Mouse (Mus musculus): ENCODE data around the gene Cnn3. TPM values are rescaled to one million over a fixed set of nuclear protein-coding genes. Genes with fewer than 3 reads are reported as not detected.
A peak's percentile ranks its signal among the peaks of the same experiment; 100 is the strongest.

The Cnn3 gene
- polyA plus RNA-seq, 1 experiment from 2014 or later: 381 TPM

GRCm38 (mm10) chr3:121460473-121461193 lies 34.3 kb downstream of the Cnn3 start:
- Histone ChIP-seq H3K4me1 (peaks cover 9% of the 10 kb centered on the region; the same call in 1 of the 2 replicates), H3K27me3 (replicated peaks) (no peaks in the 10 kb centered on the region), H3K4me2 (no peak overlapping the region), H3K27ac (replicated peaks) (no peak overlapping the region), H3K4me3 (replicated peaks) (no peak overlapping the region), H3K36me3 (peaks cover 40% of the 10 kb centered on the region), H3K9me3 (replicated peaks) (no peaks in the 10 kb centered on the region), H3K9ac (replicated peaks) (no peak overlapping the region)
- WGBS: 86% methylated on average over 16 of the region's 16 CpGs
- no peak for ATAC-seq (ENCODE audit: low FRiP score)

- no peak overlapping the region for H3K9ac ChIP-seq (replicated peaks)
- peaks cover 14% of the 10 kb centered on the region; the same call in 1 of the 2 replicates for H3K4me1 ChIP-seq
- H3K4me2 ChIP-seq: no peak overlapping the region
- H3K27me3 ChIP-seq (replicated peaks): no peaks in the 10 kb centered on the region
- no peak for ATAC-seq (ENCODE audit: low FRiP score)
- WGBS: 92% methylated on average over 13 of the region's 13 CpGs
- no peak overlapping the region for H3K4me3 ChIP-seq (replicated peaks)
- no peak overlapping the region for H3K27ac ChIP-seq (replicated peaks)
- peaks cover 31% of the 10 kb centered on the region for H3K36me3 ChIP-seq
- H3K9me3 ChIP-seq (replicated peaks): no peaks in the 10 kb centered on the region
Measured at GRCm38 (mm10) chr3:121461477-121461876, 35.2 kb downstream of the Cnn3 start.

GRCm38 (mm10) chr3:121462782-121463181 lies 36.5 kb downstream of the Cnn3 start:
- H3K4me1 ChIP-seq: peaks cover 14% of the 10 kb centered on the region; the same call in 1 of the 2 replicates
- H3K9me3 ChIP-seq (replicated peaks): no peaks in the 10 kb centered on the region
- H3K27me3 ChIP-seq (replicated peaks): no peaks in the 10 kb centered on the region
- no peak overlapping the region for H3K27ac ChIP-seq (replicated peaks)
- no peak overlapping the region for H3K4me3 ChIP-seq (replicated peaks)
- H3K4me2 ChIP-seq: no peak overlapping the region
- 88% methylated on average over 3 of the region's 3 CpGs for WGBS
- no peak overlapping the region for H3K9ac ChIP-seq (replicated peaks)
- no peak for ATAC-seq (ENCODE audit: low FRiP score)
- peaks cover 19% of the 10 kb centered on the region for H3K36me3 ChIP-seq

- no peak overlapping the region for H3K4me2 ChIP-seq
- no peak overlapping the region for H3K9ac ChIP-seq (replicated peaks)
- H3K4me1 ChIP-seq: peaks cover 23% of the 10 kb centered on the region
- H3K9me3 ChIP-seq (replicated peaks): no peaks in the 10 kb centered on the region
- no peaks in the 10 kb centered on the region for H3K27me3 ChIP-seq (replicated peaks)
- peak overlapping the region; percentile 68 for H3K27ac ChIP-seq (replicated peaks)
- WGBS: 43% methylated on average over 7 of the region's 7 CpGs
- H3K4me3 ChIP-seq (replicated peaks): no peak overlapping the region
- ATAC-seq (ENCODE audit: low FRiP score): no peak
- H3K36me3 ChIP-seq: peaks cover 8% of the 10 kb centered on the region; the same call in 1 of the 2 replicates
Measured at GRCm38 (mm10) chr3:121464733-121465305, 38.5 kb downstream of the Cnn3 start.

GRCm38 (mm10) chr3:121465795-121466194 lies 39.5 kb downstream of the Cnn3 start:
- Histone ChIP-seq H3K4me2 (no peak overlapping the region), H3K27me3 (replicated peaks) (no peaks in the 10 kb centered on the region), H3K9me3 (replicated peaks) (no peaks in the 10 kb centered on the region), H3K4me3 (replicated peaks) (no peak overlapping the region), H3K36me3 (0 out of 2 replicates have a peak, but pooled peaks cover 2% of the 10 kb centered on the region), H3K4me1 (peaks cover 23% of the 10 kb centered on the region), H3K27ac (replicated peaks) (no peak overlapping the region), H3K9ac (replicated peaks) (no peak overlapping the region)
- ATAC-seq (ENCODE audit: low FRiP score): no peak; the same call in 1 of the 2 replicates
- 49% methylated on average over 10 of the region's 10 CpGs for WGBS

- ATAC-seq (ENCODE audit: low FRiP score): no peak
- no peaks in the 10 kb centered on the region for H3K9me3 ChIP-seq (replicated peaks)
- WGBS: 83% methylated on average over 10 of the region's 10 CpGs
- no peak overlapping the region for H3K4me2 ChIP-seq
- H3K4me3 ChIP-seq (replicated peaks): no peak overlapping the region
- no peak overlapping the region for H3K27ac ChIP-seq (replicated peaks)
- H3K27me3 ChIP-seq (replicated peaks): no peaks in the 10 kb centered on the region
- no peak overlapping the region for H3K9ac ChIP-seq (replicated peaks)
- no peaks in the 10 kb centered on the region for H3K36me3 ChIP-seq
- H3K4me1 ChIP-seq: peaks cover 23% of the 10 kb centered on the region
Measured at GRCm38 (mm10) chr3:121467094-121467552, 40.8 kb downstream of the Cnn3 start.

GRCm38 (mm10) chr3:121468136-121468535 lies 41.8 kb downstream of the Cnn3 start:
- Histone ChIP-seq H3K36me3 (no peaks in the 10 kb centered on the region), H3K4me3 (replicated peaks) (no peak overlapping the region), H3K27me3 (replicated peaks) (no peaks in the 10 kb centered on the region), H3K27ac (replicated peaks) (no peak overlapping the region), H3K4me2 (no peak overlapping the region), H3K4me1 (peaks cover 23% of the 10 kb centered on the region), H3K9me3 (replicated peaks) (no peaks in the 10 kb centered on the region), H3K9ac (replicated peaks) (no peak overlapping the region)
- ATAC-seq (ENCODE audit: low FRiP score): no peak
- 21% methylated on average over 1 of the region's 2 CpGs for WGBS

GRCm38 (mm10) chr3:121469185-121469975 lies 43.1 kb downstream of the Cnn3 start:
- H3K27ac ChIP-seq (replicated peaks): peak overlapping the region; percentile 71
- peak overlapping the region; percentile 20 for H3K4me2 ChIP-seq
- H3K9me3 ChIP-seq (replicated peaks): no peaks in the 10 kb centered on the region
- no peaks in the 10 kb centered on the region for H3K27me3 ChIP-seq (replicated peaks)
- 8% methylated on average over 13 of the region's 13 CpGs for WGBS
- peaks cover 23% of the 10 kb centered on the region for H3K4me1 ChIP-seq
- H3K4me3 ChIP-seq (replicated peaks): no peak overlapping the region
- H3K36me3 ChIP-seq: no peaks in the 10 kb centered on the region
- no peak overlapping the region for H3K9ac ChIP-seq (replicated peaks)
- ATAC-seq (ENCODE audit: low FRiP score): peak; percentile 75

- WGBS: 79% methylated on average over 11 of the region's 11 CpGs
- Histone ChIP-seq H3K27me3 (replicated peaks) (no peaks in the 10 kb centered on the region), H3K4me2 (no peak overlapping the region), H3K27ac (replicated peaks) (no peak overlapping the region), H3K9me3 (replicated peaks) (no peaks in the 10 kb centered on the region), H3K4me1 (peaks cover 10% of the 10 kb centered on the region), H3K36me3 (no peaks in the 10 kb centered on the region), H3K4me3 (replicated peaks) (no peak overlapping the region), H3K9ac (replicated peaks) (no peak overlapping the region)
- ATAC-seq (ENCODE audit: low FRiP score): no peak
Measured at GRCm38 (mm10) chr3:121471703-121472102, 45.4 kb downstream of the Cnn3 start.

- Histone ChIP-seq H3K4me1 (no peaks in the 10 kb centered on the region), H3K9ac (replicated peaks) (no peak overlapping the region), H3K36me3 (no peaks in the 10 kb centered on the region), H3K4me3 (replicated peaks) (no peak overlapping the region), H3K27ac (replicated peaks) (no peak overlapping the region), H3K4me2 (no peak overlapping the region), H3K9me3 (replicated peaks) (no peaks in the 10 kb centered on the region), H3K27me3 (replicated peaks) (no peaks in the 10 kb centered on the region)
- no peak for ATAC-seq (ENCODE audit: low FRiP score)
- 71% methylated on average over 3 of the region's 3 CpGs for WGBS
Measured at GRCm38 (mm10) chr3:121474738-121475137, 48.4 kb downstream of the Cnn3 start.

GRCm38 (mm10) chr3:121480030-121480960 lies 54.0 kb downstream of the Cnn3 start:
- H3K27ac ChIP-seq (replicated peaks): no peak overlapping the region
- H3K4me3 ChIP-seq (replicated peaks): no peak overlapping the region
- 53% methylated on average over 26 of the region's 26 CpGs for WGBS
- H3K36me3 ChIP-seq: no peaks in the 10 kb centered on the region
- H3K9ac ChIP-seq (replicated peaks): no peak overlapping the region
- no peak overlapping the region for H3K4me2 ChIP-seq
- H3K4me1 ChIP-seq: peaks cover 16% of the 10 kb centered on the region
- H3K9me3 ChIP-seq (replicated peaks): no peaks in the 10 kb centered on the region
- H3K27me3 ChIP-seq (replicated peaks): no peaks in the 10 kb centered on the region
- ATAC-seq (ENCODE audit: low FRiP score): 0 out of 2 replicates have a peak, but pooled peaks have one; percentile 9

Data from neural tube, embryonic 15.5 days (tissue).